ENCODE assay signal across 8 mouse cellular contexts in genomic region chr8:121729754-121730153, GRCm38 (mm10). TPM values are rescaled to one million over a fixed set of nuclear protein-coding genes. Genes with fewer than 3 reads are reported as not detected.
DNase-seq lines count a peak whose midpoint lies in the region; ATAC-seq and TF ChIP-seq lines count a peak whose summit lies in the region.

No protein-coding gene starts in this region.

- no peaks in the 10 kb centered on the region for H3K9me3 ChIP-seq in heart, embryonic 11.5 days (replicated peaks; ENCODE audit: control insufficient read depth, low read length)
- H3K9me3 ChIP-seq in forebrain, postnatal 0 days (ENCODE audit: low read length): no peaks in the 10 kb centered on the region
- no peaks in the 10 kb centered on the region for H3K9me3 ChIP-seq in midbrain, embryonic 11.5 days (ENCODE audit: control insufficient read depth, low read length)

- ATAC-seq in heart, embryonic 11.5 days (replicated peaks; ENCODE audit: insufficient number of reproducible peaks, low FRiP score, low TSS enrichment): no peak
- ATAC-seq in forebrain, postnatal 0 days: peak; percentile 47
- ATAC-seq in midbrain, embryonic 11.5 days (ENCODE audit: low FRiP score): peak; percentile 47

- no peak overlapping the region for H3K27ac ChIP-seq in heart, embryonic 11.5 days (ENCODE audit: low read depth, low read length)
- H3K27ac ChIP-seq in forebrain, postnatal 0 days (ENCODE audit: low read depth, low read length): peak overlapping the region; percentile 72
- no peak overlapping the region for H3K27ac ChIP-seq in midbrain, embryonic 11.5 days (ENCODE audit: low read depth, low read length)

- H3K4me1 ChIP-seq in heart, embryonic 11.5 days (ENCODE audit: control insufficient read depth, insufficient read depth, low read length): peaks cover 6% of the 10 kb centered on the region; the same call in 1 of the 2 replicates
- peaks cover 9% of the 10 kb centered on the region for H3K4me1 ChIP-seq in forebrain, postnatal 0 days (ENCODE audit: insufficient read depth)
- peaks cover 14% of the 10 kb centered on the region for H3K4me1 ChIP-seq in midbrain, embryonic 11.5 days (ENCODE audit: control insufficient read depth, insufficient read depth, low read length)

- H3K4me2 ChIP-seq in heart, embryonic 11.5 days: peak overlapping the region; percentile 92
- H3K4me2 ChIP-seq in forebrain, postnatal 0 days (ENCODE audit: low read depth): peak overlapping the region; percentile 93
- H3K4me2 ChIP-seq in midbrain, embryonic 11.5 days: peak overlapping the region; percentile 76

- H3K36me3 ChIP-seq in heart, embryonic 11.5 days (ENCODE audit: control insufficient read depth, insufficient read depth, low read length): no peaks in the 10 kb centered on the region
- H3K36me3 ChIP-seq in forebrain, postnatal 0 days (ENCODE audit: insufficient read depth): no peaks in the 10 kb centered on the region
- no peaks in the 10 kb centered on the region for H3K36me3 ChIP-seq in midbrain, embryonic 11.5 days (ENCODE audit: control insufficient read depth, insufficient read depth, low read length)

- no peak for DNase-seq in heart, postnatal 25 days (ENCODE audit: low spot score)
- peak; percentile 18 for DNase-seq in ZHBTc4 (ENCODE audit: low read depth, low spot score)
- DNase-seq in forebrain, postnatal 0 days: peak; percentile 60
- peak; percentile 87 for DNase-seq in midbrain, embryonic 11.5 days (ENCODE audit: low spot score, missing footprints)
- no peak for DNase-seq in ovary, postnatal 36 days (ENCODE audit: low spot score)
- DNase-seq in yolk sac, embryonic 10.5 days (ENCODE audit: low spot score): no peak
- no peak for DNase-seq in left cerebral cortex, adult 18-20 months (ENCODE audit: low spot score in 2 of 2)

- no peak overlapping the region for H3K9ac ChIP-seq in heart, embryonic 11.5 days (ENCODE audit: low read depth, low read length)
- peak overlapping the region; percentile 75 for H3K9ac ChIP-seq in forebrain, postnatal 0 days
- peak overlapping the region; percentile 61 for H3K9ac ChIP-seq in midbrain, embryonic 11.5 days (ENCODE audit: low read length)

- TF ChIP-seq CTCF in forebrain, postnatal 0 days (IDR thresholded peaks at IDR 0.05; ENCODE audit: low read depth): no peak

- H3K4me3 ChIP-seq in heart, embryonic 11.5 days (ENCODE audit: low read depth, low read length): peak overlapping the region; percentile 54
- peak overlapping the region; percentile 75 for H3K4me3 ChIP-seq in forebrain, postnatal 0 days (ENCODE audit: low read depth, low read length)
- peak overlapping the region; percentile 56 for H3K4me3 ChIP-seq in midbrain, embryonic 11.5 days (ENCODE audit: low read depth, low read length)

- intact Hi-C loops in heart, postnatal 25 days (cut with DNase I): no loop called here

- peaks cover 64% of the 10 kb centered on the region for H3K27me3 ChIP-seq in heart, embryonic 11.5 days (ENCODE audit: control insufficient read depth, insufficient read depth, low read length)
- H3K27me3 ChIP-seq in forebrain, postnatal 0 days (ENCODE audit: insufficient read depth, low read length): peaks cover 11% of the 10 kb centered on the region; the same call in 1 of the 2 replicates
- H3K27me3 ChIP-seq in midbrain, embryonic 11.5 days (ENCODE audit: control insufficient read depth, insufficient read depth, low read length): peaks cover 51% of the 10 kb centered on the region

- under 1% methylated on average over 53 of the region's 54 CpGs for WGBS in heart, embryonic 11.5 days (ENCODE audit: insufficient replicate concordance)
- under 1% methylated on average over 47 of the region's 54 CpGs for WGBS in forebrain, postnatal 0 days
- WGBS in midbrain, embryonic 11.5 days: 2% methylated on average over 42 of the region's 54 CpGs

RNA-seq across cellular contexts. Expression of gene Jph3, which starts 0.3 kb away (rescaled TPM):
- 0.46 and 0.66 TPM in 2 replicates for polyA plus RNA-seq in heart, embryonic 11.5 days (2014; fragmentation: Nextera tagmentation; extraction: Ambion mirVana)
- total RNA-seq in heart, postnatal 25 days (2021): not detected
- 64.2 and 65.8 TPM in 2 replicates for total RNA-seq in forebrain, postnatal 0 days (2014; rRNA removed)
- 123 and 127 TPM in 2 replicates for polyA plus RNA-seq in forebrain, postnatal 0 days (2015; fragmentation: Nextera tagmentation; extraction: Ambion mirVana)
- polyA plus RNA-seq in midbrain, embryonic 11.5 days (2014; fragmentation: Nextera tagmentation; extraction: Ambion mirVana): 10.2 and 10.4 TPM in 2 replicates
- 100 to 1,000 TPM; 271 to 301 TPM for total RNA-seq in left cerebral cortex, adult 18-20 months (2021)

Comparison
In these comparisons a context has a peak if more than half of its experiments do, and no peak if none do; other contexts are left out.
1. DNase-seq: peak in ZHBTc4 (single experiment), forebrain, postnatal 0 days (single experiment) and midbrain, embryonic 11.5 days (single experiment); none in heart, postnatal 25 days (single experiment), ovary, postnatal 36 days (single experiment), yolk sac, embryonic 10.5 days (single experiment) and left cerebral cortex, adult 18-20 months (0 of 2).
2. RNA of gene Jph3, which starts 0.3 kb away (total RNA-seq): 271 to 301 TPM in left cerebral cortex, adult 18-20 months and 64.2 to 65.8 TPM in forebrain, postnatal 0 days; not detected in heart, postnatal 25 days; every median in the first group is over 10 times any median in the second.
3. Peak in every context shown above with its lines, with median percentiles within 50 percentile points of each other: H3K4me2 ChIP-seq and H3K4me3 ChIP-seq.